Mouse (Mus musculus) MEL (cell line): ENCODE results near the gene Ccdc88c. TPM values are rescaled to one million over a fixed set of nuclear protein-coding genes. Genes with fewer than 3 reads are reported as not detected.

ENCODE experiments used
- DNase-seq: peaks from one replicate; pipeline ENCODE4 v3.0.0; 2011; ENCODE audit warnings: low read depth, low spot score
- H3K27ac ChIP-seq: 2 replicates; pipeline ENCODE4 v1.5.1; 2012; ENCODE audit warnings: low read depth, mild to moderate bottlenecking, control low read depth, low read length, moderate library complexity; ENCODE audit not compliant: control insufficient read depth
- H3K27me3 ChIP-seq, 2 experiments: fragments of 150-350 bp in 1 of 2; sonication (generic) in 1 of 2; 2 replicates each; pipeline ENCODE4 v1.6.1; 2012; ENCODE audit warnings: low read length in 2 of 2, mild to moderate bottlenecking in 2 of 2, improper control_type of control experiment in 1 of 2, moderate library complexity in 1 of 2; ENCODE audit not compliant: insufficient read depth in 2 of 2, control insufficient read depth in 1 of 2
- H3K36me3 ChIP-seq, 2 experiments: 2 replicates each; pipeline ENCODE4 v1.6.1; 2012 to 2014; ENCODE audit warnings: low read length in 2 of 2, improper control_type of control experiment in 1 of 2, inconsistent platforms in 1 of 2, mild to moderate bottlenecking in 1 of 2; ENCODE audit not compliant: insufficient read depth in 2 of 2, control insufficient read depth in 1 of 2
- H3K4me1 ChIP-seq, 2 experiments: fragments of 150-350 bp in 1 of 2; sonication (generic) in 1 of 2; 2 replicates each; pipeline ENCODE4 v1.6.1; 2012; ENCODE audit warnings: low read length in 2 of 2, improper control_type of control experiment in 1 of 2, mild to moderate bottlenecking in 1 of 2; ENCODE audit not compliant: insufficient read depth in 2 of 2, control insufficient read depth in 1 of 2
- H3K4me3 ChIP-seq, 2 experiments: fragments of 150-350 bp in 1 of 2; sonication (generic) in 1 of 2; 2 replicates each; pipeline ENCODE4 v1.5.1; 2012; ENCODE audit warnings: low read depth in 2 of 2, low read length in 2 of 2, mild to moderate bottlenecking in 2 of 2, moderate library complexity in 2 of 2, control low read depth in 1 of 2, improper control_type of control experiment in 1 of 2; ENCODE audit not compliant: control insufficient read depth in 1 of 2, insufficient read depth in 1 of 2
- H3K79me2 ChIP-seq: 2 replicates; pipeline ENCODE4 v1.6.1; 2012; ENCODE audit warnings: mild to moderate bottlenecking, low read length, moderate library complexity; ENCODE audit not compliant: control insufficient read depth, poor library complexity, insufficient read depth
- H3K9ac ChIP-seq: 2 replicates; pipeline ENCODE4 v1.6.1; 2012; ENCODE audit warnings: low read depth, mild to moderate bottlenecking, control low read depth, low read length, moderate library complexity; ENCODE audit not compliant: control insufficient read depth, poor library complexity, severe bottlenecking
- H3K9me3 ChIP-seq: fragments of 150-350 bp; sonication (generic); replicated peaks from 2 replicates; pipeline ENCODE4 v1.6.1; 2012; ENCODE audit warnings: mild to moderate bottlenecking, low read length, improper control_type of control experiment, moderate library complexity; ENCODE audit not compliant: insufficient read depth
- CHD1 ChIP-seq: IDR thresholded peaks from 2 replicates; pipeline ENCODE4 v1.6.1; 2012; ENCODE audit warnings: low read depth, mild to moderate bottlenecking, inconsistent platforms, low read length, improper control_type of control experiment
- CTCF ChIP-seq, 3 experiments: IDR thresholded peaks in 2 of 3; conservative IDR thresholded peaks in 1 of 3; 2 replicates each; pipeline ENCODE4 v1.5.1; 2011 to 2012; ENCODE audit warnings: low read length in 3 of 3, low read depth in 2 of 3, mild to moderate bottlenecking in 2 of 3, improper control_type of control experiment in 1 of 3, inconsistent platforms in 1 of 3, mixed read lengths in 1 of 3, moderate library complexity in 1 of 3; ENCODE audit not compliant: control insufficient read depth in 1 of 3, insufficient read depth in 1 of 3, poor library complexity in 1 of 3, severe bottlenecking in 1 of 3
- ELF1 ChIP-seq: IDR thresholded peaks from 2 replicates; pipeline ENCODE4 v1.6.1; 2014; ENCODE audit warnings: low read depth, mild to moderate bottlenecking, inconsistent platforms, low read length, improper control_type of control experiment, moderate library complexity
- EP300 ChIP-seq, 2 experiments: IDR thresholded peaks; 2 replicates each; pipeline ENCODE4 v1.6.1; 2011; ENCODE audit warnings: improper control_type of control experiment in 2 of 2, low read length in 2 of 2, low read depth in 1 of 2, mild to moderate bottlenecking in 1 of 2
- GATA1 ChIP-seq: IDR thresholded peaks from 2 replicates; pipeline ENCODE4 v1.6.1; 2011; ENCODE audit warnings: low read depth, low read length, improper control_type of control experiment
- MAZ ChIP-seq: IDR thresholded peaks from 2 replicates; pipeline ENCODE4 v1.6.1; 2012; ENCODE audit warnings: low read depth, mild to moderate bottlenecking, inconsistent platforms, low read length, improper control_type of control experiment
- MXI1 ChIP-seq: IDR thresholded peaks from 2 replicates; pipeline ENCODE4 v1.6.1; 2011; ENCODE audit warnings: mild to moderate bottlenecking, low read depth, low read length, improper control_type of control experiment
- MYB ChIP-seq: IDR thresholded peaks from 2 replicates; pipeline ENCODE4 v1.6.1; 2011; ENCODE audit warnings: mild to moderate bottlenecking, low read depth, low read length, improper control_type of control experiment
- RCOR1 ChIP-seq: IDR thresholded peaks from 2 replicates; pipeline ENCODE4 v1.6.1; 2012; ENCODE audit warnings: low read depth, mild to moderate bottlenecking, inconsistent platforms, low read length, improper control_type of control experiment
- SIN3A ChIP-seq: IDR thresholded peaks from 2 replicates; pipeline ENCODE4 v1.6.1; 2012; ENCODE audit warnings: low read length, improper control_type of control experiment, inconsistent platforms
- SMC3 ChIP-seq: IDR thresholded peaks from 2 replicates; pipeline ENCODE4 v1.6.1; 2011; ENCODE audit warnings: low read depth, low read length, improper control_type of control experiment
- TBP ChIP-seq: IDR thresholded peaks from 2 replicates; pipeline ENCODE4 v1.8.0; 2011; ENCODE audit warnings: low read depth, low read length, improper control_type of control experiment
- USF1 ChIP-seq: IDR thresholded peaks from 2 replicates; pipeline ENCODE4 v1.6.1; 2014; ENCODE audit warnings: low read depth, mild to moderate bottlenecking, inconsistent platforms, low read length, improper control_type of control experiment, moderate library complexity
- ZKSCAN1 ChIP-seq: IDR thresholded peaks from 2 replicates; pipeline ENCODE4 v1.6.1; 2012; ENCODE audit warnings: low read depth, mild to moderate bottlenecking, inconsistent platforms, low read length, improper control_type of control experiment, moderate library complexity
- ZNF384 ChIP-seq: IDR thresholded peaks from 2 replicates; pipeline ENCODE4 v1.6.1; 2012; ENCODE audit warnings: low read depth, mild to moderate bottlenecking, inconsistent platforms, low read length, improper control_type of control experiment
- polyA plus RNA-seq, 2 experiments: library from polyadenylated mRNA; stranded (reverse) in 1 of 2; unstranded in 1 of 2; fragments of >175 nt in 1 of 2; fragments of >200 nt in 1 of 2; gene quantifications; 2 replicates each; pipeline versions ENCODE4 v1.2.1 to v1.2.4; 2012; ENCODE audit warnings: low replicate concordance in 2 of 2, low read depth in 1 of 2; ENCODE audit not compliant: insufficient read length in 2 of 2, insufficient read depth in 1 of 2, missing spikeins in 1 of 2
- total RNA-seq: library from RNA; depleted of rRNA; stranded (reverse); fragments of 300-350 nt; gene quantifications from 2 replicates; pipeline ENCODE4 v1.2.3, GENCODE M21; 2012

The Ccdc88c gene
- total and polyA plus RNA-seq, 3 experiments: 8.7 to 15.3 TPM; not detected in 1

DNA sequence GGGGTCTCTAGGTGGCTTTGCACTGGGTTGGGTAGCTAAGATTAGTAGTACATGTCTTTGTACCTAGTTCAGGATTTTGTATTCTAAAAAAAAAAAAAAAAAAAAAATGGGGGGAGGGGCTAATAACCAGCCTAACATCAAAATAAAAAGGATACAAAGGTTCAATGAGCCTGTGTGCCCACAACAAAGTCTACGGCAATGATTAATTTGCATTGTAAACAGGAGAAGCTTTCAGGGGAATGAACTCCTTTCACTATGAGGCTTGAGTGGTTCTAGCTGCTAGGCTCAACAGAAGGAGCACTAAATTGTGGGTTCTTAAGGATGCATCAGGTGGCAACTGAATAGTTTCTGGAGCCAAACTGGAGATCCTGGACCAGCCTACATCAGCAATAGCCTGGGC is 37.5 kb upstream of the Ccdc88c start:
- TF ChIP-seq MAZ: no peak
- peak; percentile 48; the same call in 1 of the 2 replicates for TF ChIP-seq ZNF384
- peaks cover 17 to 49% of the 10 kb centered on the region in 2 experiments for H3K36me3 ChIP-seq
- no peak overlapping the region for H3K9ac ChIP-seq
- H3K79me2 ChIP-seq: peaks cover 43% of the 10 kb centered on the region
- DNase-seq: no peak
- H3K9me3 ChIP-seq: no peaks in the 10 kb centered on the region
- H3K4me3 ChIP-seq: no peak overlapping the region
- no peaks in the 10 kb centered on the region for H3K27me3 ChIP-seq
- peaks cover 2 to 9% of the 10 kb centered on the region in 2 experiments; a peak in 2 of 4 replicates for H3K4me1 ChIP-seq
- H3K27ac ChIP-seq: no peak overlapping the region

GRCm38 (mm10) chr12:101039956-101040355 is 11.1 kb upstream of the Ccdc88c start:
- Histone ChIP-seq H3K27me3 (no peaks in the 10 kb centered on the region), H3K9ac (no peak overlapping the region), H3K79me2 (no peaks in the 10 kb centered on the region), H3K4me3 (no peak overlapping the region), H3K9me3 (no peaks in the 10 kb centered on the region), H3K4me1 (no peaks in the 10 kb centered on the region), H3K36me3 (peaks cover 0 to 37% of the 10 kb centered on the region in 2 experiments; a peak in 2 of 4 replicates), H3K27ac (no peak overlapping the region)
- TF ChIP-seq GATA1 (no peak), ZNF384 (peak; percentile 65)
- DNase-seq: no peak

- DNase-seq: peak; percentile 47
- H3K27ac ChIP-seq: peak overlapping the region; percentile 64
- H3K36me3 ChIP-seq: peaks cover 0 to 25% of the 10 kb centered on the region in 2 experiments; a peak in 2 of 4 replicates
- peak overlapping the region; percentile 97 for H3K9ac ChIP-seq
- no peaks in the 10 kb centered on the region for H3K27me3 ChIP-seq
- H3K4me1 ChIP-seq: peaks cover 11 to 33% of the 10 kb centered on the region in 2 experiments; a peak in 3 of 4 replicates
- TF ChIP-seq ELF1 (no peak), MXI1 (no peak; the same call in 1 of the 2 replicates), ZNF384 (no peak), SIN3A (no peak; the same call in 1 of the 2 replicates), USF1 (no peak), TBP (no peak), MYB (no peak), SMC3 (no peak), ZKSCAN1 (no peak), RCOR1 (no peak), CTCF (IDR thresholded peaks at IDR 0.05 in 2 of 3, conservative IDR thresholded peaks at IDR 0.05 in 1 of 3; ENCODE audit: control insufficient read depth in 1 of 3, insufficient read depth in 1 of 3, low read depth in 2 of 3, low read length in 3 of 3, poor library complexity in 1 of 3, severe bottlenecking in 1 of 3) (no peak), CHD1 (no peak), EP300 (IDR thresholded peaks at IDR 0.05; ENCODE audit: low read depth in 1 of 2, low read length in 2 of 2) (no peak)
- no peaks in the 10 kb centered on the region for H3K9me3 ChIP-seq
- H3K79me2 ChIP-seq: peaks cover 22% of the 10 kb centered on the region
- H3K4me3 ChIP-seq: peak overlapping the region; percentile 76 to 97
Measured at GRCm38 (mm10) chr12:101028247-101028953, 456 bp downstream of the Ccdc88c start.
